Mouse (Mus musculus) liver, embryonic 16.5 days (tissue): ENCODE data around the gene Mertk. TPM values are rescaled to one million over a fixed set of nuclear protein-coding genes. Genes with fewer than 3 reads are reported as not detected.

Experiments used
- ATAC-seq: fragments of 200-750 bp; cut with Nextera tagmentation; 2 replicates; pipeline ENCODE4 v1.8.0; 2017; ENCODE audit warnings: low read depth, mild to moderate bottlenecking, moderate number of reproducible peaks, moderate library complexity
- H3K27ac ChIP-seq: fragments of 300-500 bp; sonication (generic); 2 replicates; pipeline ENCODE4 v1.5.1; 2014; ENCODE audit warnings: mild to moderate bottlenecking, low read length
- H3K27me3 ChIP-seq: fragments of 300-500 bp; sonication (generic); 2 replicates; pipeline ENCODE4 v1.6.1; 2014; ENCODE audit warnings: low read depth, low read length, mixed read lengths; ENCODE audit not compliant: control insufficient read depth, insufficient read depth
- H3K36me3 ChIP-seq: fragments of 300-500 bp; sonication (generic); 2 replicates; pipeline ENCODE4 v1.6.1; 2014; ENCODE audit warnings: mild to moderate bottlenecking; ENCODE audit not compliant: control insufficient read depth, insufficient read depth
- H3K4me1 ChIP-seq: fragments of 300-500 bp; sonication (generic); 2 replicates; pipeline ENCODE4 v1.6.1; 2014; ENCODE audit warnings: low read depth, low read length, mixed read lengths; ENCODE audit not compliant: control insufficient read depth
- H3K4me2 ChIP-seq: fragments of 300-500 bp; sonication (generic); 2 replicates; pipeline ENCODE4 v1.6.1; 2014; ENCODE audit warnings: low read depth, low read length, mixed read lengths
- H3K4me3 ChIP-seq: fragments of 300-500 bp; sonication (generic); 2 replicates; pipeline ENCODE4 v1.5.1; 2014; ENCODE audit warnings: low read depth, mild to moderate bottlenecking, low read length
- H3K9ac ChIP-seq: fragments of 300-500 bp; sonication (generic); 2 replicates; pipeline ENCODE4 v1.6.1; 2014; ENCODE audit warnings: low read depth, low read length
- H3K9me3 ChIP-seq: fragments of 300-500 bp; sonication (generic); replicated peaks from 2 replicates; pipeline ENCODE4 v1.6.1; 2016; ENCODE audit warnings: low read length; ENCODE audit not compliant: control insufficient read depth
- WGBS: fragments of 180-500 bp; shearing (Covaris S2); extraction: QIAGEN DNeasy Blood & Tissue Kit; methylation state at CpG from one replicate; pipeline ENCODE4 v1.1.7; 2014; ENCODE audit not compliant: insufficient replicate concordance; 5-methylcytosine and 5-hydroxymethylcytosine counted together
- polyA plus RNA-seq: library from polyadenylated mRNA; unstranded; fragments of >200 nt; fragmentation: Nextera tagmentation; extraction: Ambion mirVana; gene quantifications from 2 replicates; pipeline ENCODE4 v1.2.1, GENCODE M21; 2015

Gene Mertk
- polyA plus RNA-seq, 1 experiment from 2014 or later = 7.4 TPM

DNA sequence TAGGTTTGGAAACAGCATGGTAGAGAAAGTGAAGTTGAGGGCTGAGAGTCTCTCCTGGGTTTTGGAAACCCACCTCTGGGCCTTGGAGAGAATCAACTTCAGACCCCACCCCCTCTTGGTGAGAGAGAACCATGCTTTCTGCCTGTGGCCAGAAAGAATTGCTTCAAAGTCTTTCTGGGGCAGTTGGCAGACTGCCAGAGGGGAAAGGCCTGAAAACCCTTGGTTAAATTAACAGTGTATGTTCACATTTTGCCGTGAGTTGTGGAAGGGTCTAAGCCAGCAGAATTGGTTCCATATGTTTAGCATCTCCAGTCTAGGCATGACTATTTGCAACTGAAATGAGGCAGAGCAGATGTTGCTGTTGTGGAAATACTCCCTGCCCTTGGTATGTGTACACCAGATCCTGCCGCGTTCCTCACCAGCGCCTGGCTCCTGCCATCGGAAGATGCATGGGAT lies 14.8 kb downstream of the Mertk start:
- H3K9me3 ChIP-seq = no peaks in the 10 kb centered on the region
- peaks cover 9% of the 10 kb centered on the region for H3K4me1 ChIP-seq
- ATAC-seq = 0 out of 2 replicates have a peak, but pooled peaks have one; percentile 27
- H3K9ac ChIP-seq = no peak overlapping the region
- peak overlapping the region; percentile 61 for H3K27ac ChIP-seq
- H3K4me2 ChIP-seq = no peak overlapping the region
- no peak overlapping the region for H3K4me3 ChIP-seq
- no peaks in the 10 kb centered on the region for H3K36me3 ChIP-seq
- no peaks in the 10 kb centered on the region for H3K27me3 ChIP-seq
- 62% methylated on average over 5 of the region's 5 CpGs for WGBS

DNA sequence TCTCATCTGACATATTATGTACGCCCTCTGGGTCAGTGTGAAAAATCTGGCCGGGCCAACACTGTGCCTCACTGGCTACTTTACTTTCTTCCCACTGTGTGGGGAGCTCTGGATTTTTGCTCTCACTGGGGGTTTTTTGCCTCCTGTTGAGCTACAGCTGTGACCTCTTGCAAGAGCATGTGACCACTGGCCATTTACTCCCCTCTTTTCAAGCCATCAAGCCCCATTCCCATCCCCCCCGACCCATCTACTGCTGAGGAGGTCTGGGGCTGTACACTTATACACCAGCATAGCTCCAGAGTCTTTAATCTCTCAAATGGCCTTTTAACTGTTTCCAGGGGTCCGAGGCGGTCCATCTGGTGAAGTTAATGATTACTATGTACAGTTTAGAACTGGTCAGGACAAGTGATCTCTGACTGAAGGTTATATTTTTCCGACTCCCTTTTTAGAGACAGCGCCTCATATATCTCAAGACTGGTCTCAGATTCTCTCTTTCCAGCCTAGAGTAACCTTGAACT lies 16.0 kb downstream of the Mertk start:
- Histone ChIP-seq H3K27ac (peak overlapping the region; percentile 61), H3K4me3 (no peak overlapping the region), H3K27me3 (no peaks in the 10 kb centered on the region), H3K36me3 (no peaks in the 10 kb centered on the region), H3K9ac (no peak overlapping the region), H3K4me2 (no peak overlapping the region), H3K9me3 (no peaks in the 10 kb centered on the region), H3K4me1 (peaks cover 9% of the 10 kb centered on the region)
- WGBS = 51% methylated on average over 7 of the region's 7 CpGs
- ATAC-seq = peak; percentile 65

DNA sequence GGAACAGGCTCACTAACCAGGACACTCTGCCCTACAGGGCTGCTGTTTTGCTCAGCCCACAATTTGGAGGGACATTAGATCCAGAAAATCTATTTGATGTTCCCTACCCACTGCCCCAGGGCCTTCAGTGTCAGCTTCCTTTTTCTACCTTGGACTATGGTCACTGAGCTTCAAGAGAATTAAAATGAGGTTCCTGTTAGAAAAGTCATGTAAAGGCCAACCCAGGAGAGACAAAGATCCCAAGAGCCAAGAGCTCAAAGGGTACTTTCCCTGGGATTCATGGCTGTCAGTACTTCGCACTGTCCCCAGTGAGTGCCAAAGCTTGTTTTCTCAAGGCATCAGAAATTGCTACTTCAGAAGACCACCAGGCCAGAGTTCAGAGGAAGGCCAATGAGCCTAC lies 17.2 kb downstream of the Mertk start:
- no peak overlapping the region for H3K4me2 ChIP-seq
- WGBS = 63% methylated on average over 1 of the region's 1 CpGs
- H3K4me1 ChIP-seq = peaks cover 7% of the 10 kb centered on the region
- 0 out of 2 replicates have a peak overlapping the region, but pooled peaks have one; percentile 61 for H3K27ac ChIP-seq
- no peak for ATAC-seq
- H3K9me3 ChIP-seq = no peaks in the 10 kb centered on the region
- H3K27me3 ChIP-seq = no peaks in the 10 kb centered on the region
- H3K9ac ChIP-seq = no peak overlapping the region
- H3K4me3 ChIP-seq = no peak overlapping the region
- no peaks in the 10 kb centered on the region for H3K36me3 ChIP-seq

DNA sequence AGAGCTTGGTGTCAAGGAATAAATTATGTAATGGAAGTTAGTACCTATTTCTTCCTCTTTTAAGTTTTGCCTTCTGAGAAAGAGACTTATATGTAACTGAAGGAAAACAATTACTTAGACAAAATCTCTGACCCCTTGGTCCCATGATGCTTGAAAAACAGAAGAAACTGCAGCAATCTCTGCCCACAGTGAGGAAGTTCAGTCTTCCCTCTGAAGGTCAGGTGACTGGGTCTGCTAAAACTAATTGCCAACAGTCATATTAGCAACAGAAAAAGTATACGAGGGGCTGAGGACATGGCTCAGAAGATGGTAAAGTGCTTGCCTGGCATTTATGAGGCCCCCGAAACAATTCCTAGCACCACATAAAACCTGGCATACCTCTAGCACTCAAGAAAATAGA lies 20.6 kb downstream of the Mertk start:
- no peak for ATAC-seq
- Histone ChIP-seq H3K27me3 (no peaks in the 10 kb centered on the region), H3K4me1 (peaks cover 3% of the 10 kb centered on the region), H3K27ac (no peak overlapping the region), H3K36me3 (no peaks in the 10 kb centered on the region), H3K9me3 (no peaks in the 10 kb centered on the region), H3K4me3 (no peak overlapping the region), H3K9ac (no peak overlapping the region), H3K4me2 (no peak overlapping the region)
- 55% methylated on average over 2 of the region's 2 CpGs for WGBS

DNA sequence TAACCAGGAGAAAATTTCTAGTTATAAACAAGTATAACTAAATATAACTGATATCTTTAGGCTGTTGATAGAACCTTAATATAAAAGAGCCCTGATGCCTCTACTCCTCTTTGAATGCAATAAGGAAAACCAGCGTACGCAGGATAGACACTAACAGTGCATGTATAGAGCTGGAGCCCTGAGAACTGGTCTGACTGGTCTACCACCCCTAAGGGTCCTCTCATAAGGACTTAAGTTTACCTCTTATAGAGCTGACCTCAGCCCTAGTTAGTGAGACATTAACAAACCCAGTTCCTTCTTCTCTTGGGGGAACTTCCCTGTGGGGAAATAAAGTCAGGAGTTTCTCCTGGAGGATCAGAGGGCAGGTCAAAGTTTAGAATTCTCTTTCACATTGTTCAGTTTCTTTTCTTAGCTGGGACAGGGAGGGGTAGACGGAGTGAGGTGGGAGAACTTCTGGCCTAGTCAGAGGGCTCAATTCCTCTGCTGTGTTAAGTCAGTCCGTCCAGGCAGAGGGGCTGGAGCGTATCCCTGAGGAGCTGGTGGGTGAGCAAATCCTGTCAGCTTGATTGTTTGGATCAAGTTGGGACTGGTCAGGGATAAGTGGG lies 23.5 kb downstream of the Mertk start:
- H3K4me3 ChIP-seq = no peak overlapping the region
- H3K27ac ChIP-seq = no peak overlapping the region
- H3K36me3 ChIP-seq = no peaks in the 10 kb centered on the region
- no peaks in the 10 kb centered on the region for H3K27me3 ChIP-seq
- no peak overlapping the region for H3K4me2 ChIP-seq
- H3K4me1 ChIP-seq = no peaks in the 10 kb centered on the region; the same call in 1 of the 2 replicates
- 78% methylated on average over 5 of the region's 5 CpGs for WGBS
- H3K9me3 ChIP-seq = no peaks in the 10 kb centered on the region
- H3K9ac ChIP-seq = no peak overlapping the region
- ATAC-seq = no peak

DNA sequence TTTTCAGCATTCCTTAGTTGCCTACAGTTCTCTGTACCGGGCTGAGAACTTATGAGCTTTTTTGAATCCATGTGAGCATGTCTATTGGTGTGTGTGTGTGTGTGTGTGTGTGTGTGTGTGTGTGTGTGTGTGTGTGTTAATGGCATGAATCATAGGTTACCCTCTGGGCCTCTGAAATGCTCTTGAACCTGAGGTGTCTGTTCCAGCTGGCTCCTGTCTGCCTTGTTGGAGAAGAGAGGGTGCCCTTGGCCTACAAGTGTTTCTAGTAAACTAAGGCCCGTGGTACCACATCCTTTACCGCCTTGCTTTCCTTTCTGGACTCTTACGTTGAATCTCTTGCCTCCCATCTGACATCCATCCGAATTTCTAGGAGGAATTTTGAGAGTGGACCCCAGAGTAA lies 27.3 kb downstream of the Mertk start:
- H3K36me3 ChIP-seq = no peaks in the 10 kb centered on the region
- no peak for ATAC-seq
- no peak overlapping the region for H3K27ac ChIP-seq
- WGBS = 66% methylated on average over 5 of the region's 5 CpGs
- H3K9me3 ChIP-seq = no peaks in the 10 kb centered on the region
- no peaks in the 10 kb centered on the region for H3K27me3 ChIP-seq
- H3K4me3 ChIP-seq = no peak overlapping the region
- H3K4me2 ChIP-seq = no peak overlapping the region
- no peak overlapping the region for H3K9ac ChIP-seq
- no peaks in the 10 kb centered on the region for H3K4me1 ChIP-seq

DNA sequence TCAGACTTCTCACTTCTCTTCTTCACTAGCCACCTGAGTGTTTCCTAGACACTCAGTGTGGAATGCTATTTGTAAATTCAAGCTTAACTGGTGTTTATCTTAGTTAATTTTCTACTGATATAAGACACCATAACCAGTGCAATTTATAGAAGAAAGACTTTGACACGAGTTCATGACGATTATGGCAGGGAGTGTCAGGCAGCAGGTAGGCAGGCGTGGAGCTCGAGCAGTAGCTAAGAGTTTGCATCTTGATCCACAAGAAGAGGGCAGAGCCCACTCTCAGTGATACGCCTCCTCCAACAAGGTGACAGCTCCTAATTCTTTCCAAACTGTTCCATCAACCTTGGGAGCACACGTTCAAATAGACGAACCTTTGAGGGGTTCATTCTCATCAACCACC lies 27.9 kb downstream of the Mertk start:
- Histone ChIP-seq H3K27me3 (no peaks in the 10 kb centered on the region), H3K4me1 (no peaks in the 10 kb centered on the region), H3K36me3 (no peaks in the 10 kb centered on the region), H3K27ac (no peak overlapping the region), H3K9me3 (no peaks in the 10 kb centered on the region), H3K4me3 (no peak overlapping the region), H3K4me2 (no peak overlapping the region), H3K9ac (no peak overlapping the region)
- no peak for ATAC-seq
- 54% methylated on average over 7 of the region's 7 CpGs for WGBS

DNA sequence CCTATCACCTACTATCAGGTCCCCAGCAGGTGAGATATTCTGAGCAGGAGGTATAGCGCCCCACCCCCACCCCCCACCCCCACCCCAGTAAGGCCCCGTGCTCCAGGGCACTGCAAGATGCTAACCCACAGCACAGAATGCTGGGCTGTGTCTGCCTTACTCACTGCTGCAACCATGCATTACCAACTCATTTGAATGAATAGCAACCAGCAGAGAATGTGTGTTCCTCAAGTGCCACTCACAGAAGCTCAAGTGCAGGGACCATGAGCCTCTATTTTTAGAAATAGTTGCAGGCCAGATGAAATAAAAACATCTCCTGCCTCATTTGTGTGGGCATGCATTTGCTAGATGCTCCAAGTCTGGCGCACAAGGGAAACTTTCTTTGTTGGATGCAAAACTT lies 28.8 kb downstream of the Mertk start:
- no peaks in the 10 kb centered on the region for H3K27me3 ChIP-seq
- no peak overlapping the region for H3K9ac ChIP-seq
- H3K4me2 ChIP-seq = no peak overlapping the region
- H3K27ac ChIP-seq = no peak overlapping the region
- ATAC-seq = no peak
- H3K4me3 ChIP-seq = no peak overlapping the region
- H3K9me3 ChIP-seq = no peaks in the 10 kb centered on the region
- no peaks in the 10 kb centered on the region for H3K36me3 ChIP-seq
- no peaks in the 10 kb centered on the region for H3K4me1 ChIP-seq
- 40% methylated on average over 3 of the region's 3 CpGs for WGBS

DNA sequence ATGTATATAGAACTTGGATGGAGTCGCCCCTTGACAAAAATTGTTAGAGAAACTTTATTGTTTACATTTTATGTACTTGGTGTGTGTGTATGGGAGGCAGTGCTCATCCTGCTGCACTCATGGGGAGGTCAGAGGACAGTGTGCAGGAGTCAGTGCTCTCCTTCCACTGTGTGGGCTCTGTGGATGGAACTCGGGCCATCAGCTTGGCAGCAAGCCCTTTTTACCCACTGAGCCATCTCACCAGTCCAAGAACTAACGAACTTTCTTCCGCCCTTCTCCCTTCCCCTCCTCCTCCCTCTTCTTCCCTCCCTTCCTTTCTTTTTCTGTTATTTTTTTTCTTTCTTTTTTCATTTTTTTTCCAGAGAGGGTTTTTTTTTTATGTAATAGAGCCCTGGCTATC lies 29.3 kb downstream of the Mertk start:
- Histone ChIP-seq H3K4me2 (no peak overlapping the region), H3K36me3 (no peaks in the 10 kb centered on the region), H3K4me3 (no peak overlapping the region), H3K9me3 (no peaks in the 10 kb centered on the region), H3K27ac (no peak overlapping the region), H3K9ac (no peak overlapping the region), H3K4me1 (no peaks in the 10 kb centered on the region), H3K27me3 (no peaks in the 10 kb centered on the region)
- ATAC-seq = no peak
- whole genome bisulfite sequencing = 50% methylated on average over 4 of the region's 4 CpGs
